Mouse (Mus musculus): ENCODE results near the gene Tex14. TPM values are rescaled to one million over a fixed set of nuclear protein-coding genes. Genes with fewer than 3 reads are reported as not detected.
"Not testable (repeated sequence)": the region's sequence is repeated elsewhere in the genome, so short reads cannot be mapped to it uniquely, and the experiment has no call there.

Tex14 gene
- polyA plus RNA-seq, 1 experiment from 2014 or later: 0.27 TPM

DNA sequence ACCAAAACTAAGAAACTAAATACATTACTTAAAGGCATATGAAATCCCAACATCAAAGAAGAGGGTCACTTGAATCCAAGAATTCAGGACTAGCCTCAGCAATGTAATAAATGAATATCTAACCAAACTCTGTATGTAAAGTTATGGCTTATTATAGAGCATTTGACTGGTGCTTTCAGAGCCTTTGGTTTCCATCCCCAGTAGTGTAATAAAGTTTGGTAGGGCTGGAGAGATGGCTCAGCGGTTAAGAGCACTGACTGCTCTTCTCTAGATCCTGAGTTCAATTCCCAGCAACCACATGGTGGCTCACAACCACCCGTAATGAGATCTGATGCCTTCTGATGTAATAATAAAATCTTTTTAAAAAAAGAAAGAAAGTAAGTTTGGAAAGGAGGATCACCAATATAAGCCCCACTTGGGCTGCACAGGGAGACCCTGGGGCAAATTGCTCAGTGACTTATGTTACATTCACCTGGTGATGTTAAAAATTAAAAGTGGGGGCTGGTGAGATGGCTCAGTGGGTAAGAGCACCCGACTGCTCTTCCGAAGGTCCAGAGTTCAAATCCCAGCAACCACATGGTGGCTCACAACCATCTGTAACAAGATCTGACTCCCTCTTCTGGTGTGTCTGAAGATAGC is 59.0 kb downstream of the Tex14 start:
- not testable (repeated sequence) for H3K4me2 ChIP-seq (replicated peaks; ENCODE audit: low read depth, low read length); H3K4me1 ChIP-seq (ENCODE audit: control insufficient read depth, insufficient read depth, low read length); H3K4me3 ChIP-seq (ENCODE audit: low read length); ATAC-seq (ENCODE audit: low FRiP score, low TSS enrichment); H3K9ac ChIP-seq (ENCODE audit: low read depth, low read length); H3K27me3 ChIP-seq (ENCODE audit: control insufficient read depth, insufficient read depth, low read length); H3K36me3 ChIP-seq (ENCODE audit: control insufficient read depth, insufficient read depth, low read length); H3K9me3 ChIP-seq (ENCODE audit: control insufficient read depth, low read length); H3K27ac ChIP-seq (ENCODE audit: low read depth, low read length)
- 81% methylated on average over 4 of the region's 4 CpGs for WGBS

DNA sequence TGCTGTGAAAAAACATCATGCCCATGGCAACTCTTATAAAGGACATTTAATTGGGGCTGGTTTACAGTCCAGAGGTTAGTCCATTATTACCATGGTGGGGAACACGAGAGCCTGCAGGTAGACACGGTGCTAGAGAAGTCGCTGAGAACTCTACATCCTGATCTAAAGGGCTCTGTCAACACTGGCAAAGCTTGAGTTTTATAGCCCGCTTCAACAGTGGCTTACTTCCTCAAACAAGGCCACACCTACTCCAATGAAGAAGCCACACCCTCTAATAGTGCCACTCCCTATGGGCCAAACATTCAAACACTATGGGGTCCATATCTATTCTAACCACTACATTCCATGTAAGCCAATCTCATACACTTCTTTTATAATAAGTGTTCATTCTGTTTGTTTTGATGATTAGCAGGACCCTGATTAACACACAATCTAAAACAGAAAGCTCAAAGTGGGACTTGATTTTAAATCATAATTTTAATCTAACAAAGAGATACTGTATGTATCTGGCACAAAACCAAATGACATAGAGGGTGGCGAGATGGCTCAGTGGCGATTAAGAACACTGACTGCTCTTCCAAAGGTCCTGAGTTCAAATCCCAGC is 61.2 kb downstream of the Tex14 start:
- H3K27me3 ChIP-seq (ENCODE audit: control insufficient read depth, insufficient read depth, low read length): no peaks in the 10 kb centered on the region
- ATAC-seq (ENCODE audit: low FRiP score, low TSS enrichment): no peak
- H3K27ac ChIP-seq (ENCODE audit: low read depth, low read length): no peak overlapping the region
- no peak overlapping the region for H3K4me3 ChIP-seq (ENCODE audit: low read length)
- H3K9me3 ChIP-seq (ENCODE audit: control insufficient read depth, low read length): no peaks in the 10 kb centered on the region
- WGBS: 65% methylated on average over 6 of the region's 6 CpGs
- H3K9ac ChIP-seq (ENCODE audit: low read depth, low read length): no peak overlapping the region
- no peaks in the 10 kb centered on the region; the same call in 1 of the 2 replicates for H3K4me1 ChIP-seq (ENCODE audit: control insufficient read depth, insufficient read depth, low read length)
- H3K4me2 ChIP-seq (replicated peaks; ENCODE audit: low read depth, low read length): no peak overlapping the region
- H3K36me3 ChIP-seq (ENCODE audit: control insufficient read depth, insufficient read depth, low read length): no peaks in the 10 kb centered on the region

DNA sequence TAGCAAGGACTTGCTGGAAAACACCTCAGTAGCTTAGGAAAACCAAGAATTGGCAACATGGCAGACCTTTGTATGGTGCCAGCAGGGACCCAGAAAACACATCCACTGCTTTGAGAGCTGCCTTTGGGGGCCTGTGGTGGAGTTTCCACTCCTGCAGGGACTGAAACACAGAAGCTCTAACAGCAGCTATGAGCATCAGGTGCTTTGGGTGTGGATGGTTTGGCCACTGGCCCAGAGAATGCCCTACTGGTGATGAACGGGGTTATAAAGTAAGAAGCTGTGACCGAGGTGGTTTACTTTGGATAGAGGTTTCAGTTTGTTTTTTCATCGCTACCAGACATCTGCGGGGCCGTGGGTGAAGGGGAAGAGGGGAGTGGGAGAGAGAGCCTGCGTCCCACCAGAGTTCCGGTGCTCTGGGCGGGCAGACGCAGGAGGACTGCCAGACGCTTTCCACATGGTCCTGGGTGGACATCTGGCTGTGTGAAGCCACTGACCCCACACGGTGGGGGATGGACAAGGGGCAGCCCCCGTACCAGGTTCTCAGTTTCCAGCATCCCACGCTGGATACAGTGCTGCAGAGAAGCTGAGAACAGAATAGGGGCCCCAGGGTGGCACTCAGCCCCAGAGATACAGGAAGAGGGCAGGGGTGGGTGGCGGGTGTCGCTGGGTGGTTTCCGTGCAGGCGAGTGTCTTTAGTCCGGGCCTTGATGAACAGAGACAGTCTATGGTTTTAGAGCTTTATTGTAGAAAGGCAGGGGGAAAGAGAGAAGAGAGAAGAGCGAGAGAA is 62.8 kb downstream of the Tex14 start:
- Histone ChIP-seq H3K9ac (ENCODE audit: low read depth, low read length) (no peak overlapping the region), H3K27ac (ENCODE audit: low read depth, low read length) (no peak overlapping the region), H3K4me3 (ENCODE audit: low read length) (no peak overlapping the region), H3K27me3 (ENCODE audit: control insufficient read depth, insufficient read depth, low read length) (no peaks in the 10 kb centered on the region), H3K36me3 (ENCODE audit: control insufficient read depth, insufficient read depth, low read length) (no peaks in the 10 kb centered on the region), H3K9me3 (ENCODE audit: control insufficient read depth, low read length) (no peaks in the 10 kb centered on the region), H3K4me2 (replicated peaks; ENCODE audit: low read depth, low read length) (peak overlapping the region; percentile 27; the same call in 1 of the 2 replicates), H3K4me1 (ENCODE audit: control insufficient read depth, insufficient read depth, low read length) (no peaks in the 10 kb centered on the region; the same call in 1 of the 2 replicates)
- no peak for ATAC-seq (ENCODE audit: low FRiP score, low TSS enrichment)
- WGBS: 22% methylated on average over 19 of the region's 19 CpGs

DNA sequence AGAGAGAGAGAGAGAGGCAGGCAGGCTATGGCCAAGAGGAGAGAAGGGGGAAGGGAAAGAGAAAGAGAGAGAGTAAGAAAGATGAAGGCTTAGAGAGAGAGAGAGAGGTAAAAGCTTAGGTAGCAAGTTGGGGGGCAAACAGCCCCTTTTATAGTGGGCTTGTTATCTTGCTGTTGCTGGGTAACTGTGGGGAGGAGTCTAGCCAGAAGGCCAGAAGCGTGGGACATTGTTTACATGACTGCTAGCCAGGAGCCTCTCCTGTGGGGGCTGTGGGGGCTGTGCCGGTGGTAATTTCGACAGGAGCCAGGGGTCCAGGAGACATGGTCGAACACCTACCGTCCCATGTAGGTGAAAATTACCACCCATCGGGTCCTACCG is 63.4 kb downstream of the Tex14 start:
- Histone ChIP-seq H3K4me1 (ENCODE audit: control insufficient read depth, insufficient read depth, low read length) (no peaks in the 10 kb centered on the region; the same call in 1 of the 2 replicates), H3K4me2 (replicated peaks; ENCODE audit: low read depth, low read length) (no peak overlapping the region; the same call in 1 of the 2 replicates), H3K27ac (ENCODE audit: low read depth, low read length) (no peak overlapping the region), H3K27me3 (ENCODE audit: control insufficient read depth, insufficient read depth, low read length) (no peaks in the 10 kb centered on the region), H3K4me3 (ENCODE audit: low read length) (no peak overlapping the region), H3K36me3 (ENCODE audit: control insufficient read depth, insufficient read depth, low read length) (no peaks in the 10 kb centered on the region), H3K9ac (ENCODE audit: low read depth, low read length) (no peak overlapping the region; the same call in 1 of the 2 replicates), H3K9me3 (ENCODE audit: control insufficient read depth, low read length) (no peaks in the 10 kb centered on the region)
- WGBS: 19% methylated on average over 7 of the region's 7 CpGs
- ATAC-seq (ENCODE audit: low FRiP score, low TSS enrichment): no peak

DNA sequence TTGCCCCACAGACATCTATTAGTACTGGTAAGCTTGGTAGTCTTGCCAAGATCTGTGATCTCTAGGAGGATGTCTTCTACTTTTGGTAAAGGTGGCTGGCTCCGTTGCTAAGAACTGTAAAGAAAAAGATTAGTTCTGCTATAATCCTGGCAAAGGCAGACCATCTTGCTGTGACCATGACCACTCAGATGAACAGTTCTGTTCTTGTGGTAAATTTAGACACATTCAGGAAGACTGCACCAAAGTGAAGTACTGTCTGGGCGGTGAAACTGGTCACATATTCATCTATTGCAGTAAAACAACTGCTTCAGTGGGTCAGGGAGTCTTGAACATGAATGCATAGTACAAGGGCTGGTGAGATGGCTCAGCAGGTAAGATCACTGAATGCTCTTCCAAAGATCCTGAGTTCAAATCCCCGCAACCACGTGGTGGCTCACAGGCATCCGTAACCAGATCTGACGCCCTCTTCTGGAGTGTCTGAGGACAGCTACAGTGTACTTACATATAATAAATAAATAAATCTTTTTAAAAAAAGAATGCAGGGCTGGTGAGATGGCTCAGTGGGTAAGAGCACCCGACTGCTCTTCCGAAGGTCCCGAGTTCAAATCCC is 63.9 kb downstream of the Tex14 start:
- no peak for ATAC-seq (ENCODE audit: low FRiP score, low TSS enrichment)
- WGBS: 82% methylated on average over 9 of the region's 9 CpGs
- Histone ChIP-seq H3K4me3 (ENCODE audit: low read length) (no peak overlapping the region), H3K27me3 (ENCODE audit: control insufficient read depth, insufficient read depth, low read length) (no peaks in the 10 kb centered on the region), H3K27ac (ENCODE audit: low read depth, low read length) (no peak overlapping the region), H3K9me3 (ENCODE audit: control insufficient read depth, low read length) (no peaks in the 10 kb centered on the region), H3K4me1 (ENCODE audit: control insufficient read depth, insufficient read depth, low read length) (no peaks in the 10 kb centered on the region; the same call in 1 of the 2 replicates), H3K36me3 (ENCODE audit: control insufficient read depth, insufficient read depth, low read length) (no peaks in the 10 kb centered on the region), H3K4me2 (replicated peaks; ENCODE audit: low read depth, low read length) (no peak overlapping the region), H3K9ac (ENCODE audit: low read depth, low read length) (peak overlapping the region; percentile 1; the same call in 1 of the 2 replicates)

DNA sequence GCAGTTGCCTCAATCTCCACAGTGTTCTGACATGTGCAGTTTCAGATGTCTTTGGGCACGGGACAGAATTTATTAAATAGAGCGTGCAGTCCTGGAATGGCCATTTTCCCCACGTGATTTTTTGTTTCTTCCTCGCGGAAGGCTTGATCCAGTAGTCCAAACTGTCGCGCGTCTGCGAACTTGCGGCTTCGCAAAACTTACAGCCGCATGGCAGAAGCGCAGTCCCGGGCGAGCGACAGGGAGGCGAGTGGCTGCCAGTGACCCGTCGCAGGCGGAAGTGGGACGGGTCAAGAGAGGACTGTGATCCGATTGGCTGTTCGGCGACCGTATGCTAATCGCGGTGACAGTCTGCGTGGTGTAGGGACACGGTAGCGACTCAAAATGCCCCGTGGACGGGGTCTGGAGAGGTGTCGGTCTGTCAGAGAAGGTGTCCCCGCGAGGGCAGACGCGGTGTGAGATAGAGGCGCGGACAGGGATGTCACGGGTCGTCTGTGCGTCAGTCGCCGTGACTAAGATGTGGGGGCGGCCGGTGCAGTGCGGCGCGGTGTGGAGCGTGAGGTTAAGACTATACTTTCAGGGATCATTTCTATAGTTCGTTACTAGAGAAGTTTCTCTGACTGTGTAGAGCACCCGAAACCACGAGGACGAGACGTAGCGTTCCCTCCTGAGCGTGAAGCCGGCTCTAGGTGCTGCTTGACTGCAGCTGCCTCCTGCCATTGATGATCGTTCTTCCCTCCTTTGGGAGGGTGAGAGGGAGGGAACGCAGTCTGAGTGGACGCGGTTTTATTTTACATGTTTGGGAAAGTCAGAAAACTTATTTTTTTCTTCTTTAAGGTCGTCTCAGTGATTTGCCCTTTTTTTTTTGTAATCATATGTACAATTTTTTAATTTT is 66.2 kb downstream of the Tex14 start:
- not testable (repeated sequence) for H3K4me1 ChIP-seq (ENCODE audit: control insufficient read depth, insufficient read depth, low read length); H3K27me3 ChIP-seq (ENCODE audit: control insufficient read depth, insufficient read depth, low read length); H3K36me3 ChIP-seq (ENCODE audit: control insufficient read depth, insufficient read depth, low read length); H3K9me3 ChIP-seq (ENCODE audit: control insufficient read depth, low read length)
- Histone ChIP-seq H3K4me2 (replicated peaks; ENCODE audit: low read depth, low read length) (peak overlapping the region; percentile 45), H3K4me3 (ENCODE audit: low read length) (peak overlapping the region; percentile 23), H3K27ac (ENCODE audit: low read depth, low read length) (peak overlapping the region; percentile 42; the same call in 1 of the 2 replicates), H3K9ac (ENCODE audit: low read depth, low read length) (peak overlapping the region; percentile 50)
- ATAC-seq (ENCODE audit: low FRiP score, low TSS enrichment): peak; percentile 98
- WGBS: under 1% methylated on average over 25 of the region's 63 CpGs

DNA sequence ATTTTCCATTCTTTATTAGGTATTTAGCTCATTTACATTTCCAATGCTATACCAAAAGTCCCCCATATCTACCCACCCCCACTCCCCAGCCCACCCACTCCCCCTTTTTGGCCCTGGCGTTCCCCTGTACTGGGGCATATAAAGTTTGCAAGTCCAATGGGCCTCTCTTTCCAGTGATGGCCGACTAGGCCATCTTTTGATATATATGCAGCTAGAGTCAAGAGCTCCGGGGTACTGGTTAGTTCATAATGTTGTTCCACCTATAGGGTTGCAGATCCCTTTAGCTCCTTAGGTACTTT is 66.8 kb downstream of the Tex14 start:
- 0% methylated on average over 1 of the region's 3 CpGs for whole genome bisulfite sequencing
- H3K4me3 ChIP-seq (ENCODE audit: low read length); H3K4me1 ChIP-seq (ENCODE audit: control insufficient read depth, insufficient read depth, low read length); H3K4me2 ChIP-seq (replicated peaks; ENCODE audit: low read depth, low read length); H3K9me3 ChIP-seq (ENCODE audit: control insufficient read depth, low read length); H3K27me3 ChIP-seq (ENCODE audit: control insufficient read depth, insufficient read depth, low read length); H3K27ac ChIP-seq (ENCODE audit: low read depth, low read length); H3K36me3 ChIP-seq (ENCODE audit: control insufficient read depth, insufficient read depth, low read length); H3K9ac ChIP-seq (ENCODE audit: low read depth, low read length): not testable (repeated sequence)
- peak; percentile 32 for ATAC-seq (ENCODE audit: low FRiP score, low TSS enrichment)

DNA sequence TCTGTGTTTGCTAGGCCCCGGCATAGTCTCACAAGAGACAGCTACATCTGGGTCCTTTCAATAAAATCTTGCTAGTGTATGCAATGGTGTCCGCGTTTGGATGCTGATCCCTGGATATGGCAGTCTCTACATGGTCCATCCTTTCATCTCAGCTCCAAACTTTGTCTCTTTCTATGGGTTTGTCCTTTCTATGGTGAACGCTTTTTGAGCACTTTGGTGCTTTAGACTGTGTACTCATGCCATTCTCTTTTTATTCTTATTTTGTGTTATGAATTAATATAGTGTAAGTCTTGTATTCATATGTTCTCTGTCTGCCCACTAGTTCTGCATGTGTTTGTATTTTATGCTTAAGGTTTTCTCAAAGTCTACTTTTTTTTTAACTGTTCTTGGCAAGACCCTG is 67.2 kb downstream of the Tex14 start:
- H3K9me3 ChIP-seq (ENCODE audit: control insufficient read depth, low read length); H3K9ac ChIP-seq (ENCODE audit: low read depth, low read length); H3K36me3 ChIP-seq (ENCODE audit: control insufficient read depth, insufficient read depth, low read length); H3K27me3 ChIP-seq (ENCODE audit: control insufficient read depth, insufficient read depth, low read length); H3K4me3 ChIP-seq (ENCODE audit: low read length); H3K27ac ChIP-seq (ENCODE audit: low read depth, low read length); ATAC-seq (ENCODE audit: low FRiP score, low TSS enrichment); H3K4me2 ChIP-seq (replicated peaks; ENCODE audit: low read depth, low read length); H3K4me1 ChIP-seq (ENCODE audit: control insufficient read depth, insufficient read depth, low read length): not testable (repeated sequence)
- 30% methylated on average over 3 of the region's 4 CpGs for WGBS

Measured in kidney, embryonic 14.5 days (tissue).